Mouse (Mus musculus): ENCODE data around the gene Arpc2. TPM values are rescaled to one million over a fixed set of nuclear protein-coding genes. Genes with fewer than 3 reads are reported as not detected.

Arpc2 gene
- polyA plus RNA-seq, 1 experiment from 2014 or later, result 406 TPM

DNA sequence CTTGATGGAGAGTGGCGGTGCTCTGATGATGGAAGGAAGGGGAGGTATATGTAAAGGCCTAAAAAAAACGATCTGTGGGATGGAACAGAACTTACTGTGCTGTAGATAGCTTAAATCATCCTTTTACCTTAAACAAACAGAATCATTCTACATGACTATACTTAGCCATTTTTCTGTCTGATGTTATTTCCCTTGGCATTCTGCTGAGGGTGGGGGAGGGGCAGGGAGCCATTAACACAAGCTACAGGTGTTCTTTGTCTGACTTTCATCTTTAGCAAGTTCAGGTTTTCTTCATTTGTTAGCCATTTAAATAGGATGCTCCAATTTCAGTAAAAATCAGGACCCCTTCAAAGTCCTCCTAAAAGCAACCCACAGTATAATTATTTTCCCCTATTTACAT, 9.6 kb downstream of the Arpc2 start:
- Histone ChIP-seq H3K4me3 (ENCODE audit: low read depth, low read length) (no peak overlapping the region), H3K27ac (ENCODE audit: low read length) (no peak overlapping the region), H3K36me3 (ENCODE audit: control insufficient read depth, insufficient read depth, low read length) (peaks cover 21% of the 10 kb centered on the region), H3K9me3 (ENCODE audit: control insufficient read depth, low read depth, low read length) (no peaks in the 10 kb centered on the region), H3K4me1 (ENCODE audit: control insufficient read depth, insufficient read depth, low read length) (peaks cover 16% of the 10 kb centered on the region), H3K9ac (replicated peaks; ENCODE audit: low read depth, low read length) (no peak overlapping the region), H3K27me3 (ENCODE audit: control insufficient read depth, insufficient read depth, low read length) (no peaks in the 10 kb centered on the region), H3K4me2 (replicated peaks; ENCODE audit: low read depth, low read length) (no peak overlapping the region)
- WGBS, result 51% methylated on average over 2 of the region's 2 CpGs
- ATAC-seq (ENCODE audit: insufficient number of reproducible peaks, insufficient read depth, low FRiP score, low read depth), result no peak

DNA sequence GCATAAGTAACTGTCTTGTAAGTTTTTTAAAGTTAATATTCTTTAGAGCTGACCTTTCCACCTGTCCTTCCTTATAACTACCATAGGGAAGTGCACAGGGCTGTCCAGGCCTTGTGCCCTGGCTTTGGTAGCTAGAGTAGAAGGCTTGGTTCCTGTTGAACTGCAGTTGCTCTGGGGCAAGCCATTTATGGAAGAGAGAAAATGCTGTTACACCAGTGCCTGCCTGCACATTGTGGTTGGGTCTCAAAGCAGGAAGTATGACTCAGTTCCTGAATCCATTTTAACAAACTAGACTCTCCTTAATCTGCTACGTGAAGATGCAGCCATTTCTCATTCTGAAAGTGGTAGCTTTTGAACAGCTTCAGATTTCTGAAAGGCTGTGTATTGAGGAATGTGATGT, 12.9 kb downstream of the Arpc2 start:
- peaks cover 13% of the 10 kb centered on the region; the same call in 1 of the 2 replicates for H3K4me1 ChIP-seq (ENCODE audit: control insufficient read depth, insufficient read depth, low read length)
- no peak overlapping the region for H3K4me2 ChIP-seq (replicated peaks; ENCODE audit: low read depth, low read length)
- no peak overlapping the region for H3K4me3 ChIP-seq (ENCODE audit: low read depth, low read length)
- H3K27ac ChIP-seq (ENCODE audit: low read length), result peak overlapping the region; percentile 62; the same call in 1 of the 2 replicates
- WGBS, result 38% methylated on average over 1 of the region's 1 CpGs
- H3K9ac ChIP-seq (replicated peaks; ENCODE audit: low read depth, low read length), result no peak overlapping the region
- no peaks in the 10 kb centered on the region for H3K9me3 ChIP-seq (ENCODE audit: control insufficient read depth, low read depth, low read length)
- ATAC-seq (ENCODE audit: insufficient number of reproducible peaks, insufficient read depth, low FRiP score, low read depth), result 0 out of 2 replicates have a peak, but pooled peaks have one; percentile 23
- H3K27me3 ChIP-seq (ENCODE audit: control insufficient read depth, insufficient read depth, low read length), result no peaks in the 10 kb centered on the region
- peaks cover 52% of the 10 kb centered on the region for H3K36me3 ChIP-seq (ENCODE audit: control insufficient read depth, insufficient read depth, low read length)

DNA sequence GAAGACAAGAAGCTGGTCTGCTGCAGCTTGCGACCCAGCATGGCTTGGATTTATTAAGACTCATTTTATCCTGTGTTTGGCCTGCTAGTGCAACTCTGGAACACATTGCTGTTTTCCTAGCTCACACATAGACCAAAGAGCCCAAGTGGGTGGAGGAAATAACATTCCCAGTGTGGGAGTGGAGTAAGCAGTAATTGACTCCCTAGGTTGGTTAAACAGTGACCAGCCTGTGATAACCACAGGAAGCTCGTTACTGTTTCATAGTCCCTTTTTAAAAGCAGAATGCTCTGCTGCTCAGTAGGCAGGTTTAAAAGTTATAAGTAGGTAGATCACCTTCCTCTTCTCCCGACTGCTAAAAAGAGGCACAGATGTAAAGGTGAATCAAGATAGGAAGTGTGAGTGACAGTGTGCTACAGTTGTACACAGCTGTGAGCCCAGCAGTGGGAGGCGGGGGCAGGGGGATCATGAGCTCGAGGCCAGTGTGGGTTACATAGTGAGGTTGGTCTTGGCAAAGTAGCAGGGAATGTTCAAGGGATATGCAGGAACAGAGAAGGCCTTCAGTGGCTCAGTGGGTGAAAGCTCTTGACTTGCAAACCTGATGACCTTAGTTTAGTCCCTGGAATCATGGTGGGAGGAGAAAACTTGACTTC, 13.6 kb downstream of the Arpc2 start:
- Histone ChIP-seq H3K36me3 (ENCODE audit: control insufficient read depth, insufficient read depth, low read length) (peaks cover 59% of the 10 kb centered on the region), H3K27me3 (ENCODE audit: control insufficient read depth, insufficient read depth, low read length) (no peaks in the 10 kb centered on the region), H3K9me3 (ENCODE audit: control insufficient read depth, low read depth, low read length) (no peaks in the 10 kb centered on the region), H3K27ac (ENCODE audit: low read length) (peak overlapping the region; percentile 62; the same call in 1 of the 2 replicates), H3K4me2 (replicated peaks; ENCODE audit: low read depth, low read length) (no peak overlapping the region), H3K4me1 (ENCODE audit: control insufficient read depth, insufficient read depth, low read length) (peaks cover 6% of the 10 kb centered on the region; the same call in 1 of the 2 replicates), H3K4me3 (ENCODE audit: low read depth, low read length) (no peak overlapping the region), H3K9ac (replicated peaks; ENCODE audit: low read depth, low read length) (no peak overlapping the region)
- WGBS, result 65% methylated on average over 5 of the region's 5 CpGs
- ATAC-seq (ENCODE audit: insufficient number of reproducible peaks, insufficient read depth, low FRiP score, low read depth), result peak; percentile 58; the same call in 1 of the 2 replicates

DNA sequence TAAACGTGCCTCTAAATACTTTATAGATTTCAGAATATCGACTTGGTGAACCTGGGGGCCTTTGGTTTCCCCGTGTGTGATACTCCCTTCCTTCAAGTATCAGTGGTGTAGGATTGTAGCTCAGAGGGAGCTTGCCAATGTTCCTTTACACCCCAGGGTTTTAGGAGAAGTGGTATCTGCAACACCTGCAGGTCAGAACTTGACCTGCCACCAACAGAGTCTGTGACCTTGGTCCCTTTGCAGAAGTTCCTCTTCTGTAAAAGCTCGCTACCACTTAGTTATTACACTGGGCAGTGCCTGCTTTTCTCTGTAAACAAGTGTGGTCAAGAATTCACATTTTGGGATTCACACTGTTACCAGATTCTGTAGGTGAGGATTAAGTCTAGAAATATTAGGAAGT, 14.2 kb downstream of the Arpc2 start:
- Histone ChIP-seq H3K9me3 (ENCODE audit: control insufficient read depth, low read depth, low read length) (no peaks in the 10 kb centered on the region), H3K27ac (ENCODE audit: low read length) (no peak overlapping the region; the same call in 1 of the 2 replicates), H3K4me3 (ENCODE audit: low read depth, low read length) (no peak overlapping the region), H3K4me2 (replicated peaks; ENCODE audit: low read depth, low read length) (no peak overlapping the region), H3K9ac (replicated peaks; ENCODE audit: low read depth, low read length) (no peak overlapping the region), H3K27me3 (ENCODE audit: control insufficient read depth, insufficient read depth, low read length) (no peaks in the 10 kb centered on the region), H3K4me1 (ENCODE audit: control insufficient read depth, insufficient read depth, low read length) (0 out of 2 replicates have a peak, but pooled peaks cover 6% of the 10 kb centered on the region), H3K36me3 (ENCODE audit: control insufficient read depth, insufficient read depth, low read length) (peaks cover 63% of the 10 kb centered on the region)
- 89% methylated on average over 4 of the region's 4 CpGs for WGBS
- ATAC-seq (ENCODE audit: insufficient number of reproducible peaks, insufficient read depth, low FRiP score, low read depth), result no peak

DNA sequence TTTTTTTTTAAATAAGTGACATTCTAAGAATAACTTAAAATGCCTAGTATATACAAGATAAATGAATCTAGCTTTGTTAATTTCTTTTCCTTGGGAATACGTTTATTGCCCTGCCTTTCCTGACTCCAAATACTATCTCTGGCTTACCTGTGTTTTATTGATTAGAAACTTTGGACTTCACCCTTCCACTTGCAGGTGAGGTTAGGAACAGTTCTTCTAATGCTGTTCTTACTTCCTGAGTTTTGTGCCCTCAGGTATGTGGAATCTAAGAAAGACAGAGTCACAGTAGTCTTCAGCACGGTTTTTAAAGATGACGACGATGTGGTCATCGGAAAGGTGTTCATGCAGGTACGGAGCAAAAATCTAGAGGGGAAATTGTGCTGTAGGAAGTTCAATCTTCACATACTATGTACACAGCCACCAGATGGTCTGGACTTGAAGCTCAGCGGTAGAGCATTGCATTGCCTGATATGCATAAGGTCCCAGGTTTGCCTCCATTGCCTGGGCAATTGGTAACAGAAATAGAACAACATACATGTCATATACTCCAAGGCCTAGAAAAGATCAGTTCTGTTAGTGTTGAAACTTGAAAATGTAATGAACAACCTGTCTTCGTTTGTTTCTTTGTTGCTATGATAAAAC, 19.9 kb downstream of the Arpc2 start:
- ATAC-seq (ENCODE audit: insufficient number of reproducible peaks, insufficient read depth, low FRiP score, low read depth), result no peak
- Histone ChIP-seq H3K36me3 (ENCODE audit: control insufficient read depth, insufficient read depth, low read length) (peaks cover 82% of the 10 kb centered on the region), H3K9ac (replicated peaks; ENCODE audit: low read depth, low read length) (no peak overlapping the region), H3K27ac (ENCODE audit: low read length) (no peak overlapping the region), H3K4me2 (replicated peaks; ENCODE audit: low read depth, low read length) (no peak overlapping the region), H3K4me3 (ENCODE audit: low read depth, low read length) (no peak overlapping the region), H3K27me3 (ENCODE audit: control insufficient read depth, insufficient read depth, low read length) (no peaks in the 10 kb centered on the region), H3K4me1 (ENCODE audit: control insufficient read depth, insufficient read depth, low read length) (no peaks in the 10 kb centered on the region), H3K9me3 (ENCODE audit: control insufficient read depth, low read depth, low read length) (no peaks in the 10 kb centered on the region)
- 93% methylated on average over 8 of the region's 8 CpGs for WGBS

DNA sequence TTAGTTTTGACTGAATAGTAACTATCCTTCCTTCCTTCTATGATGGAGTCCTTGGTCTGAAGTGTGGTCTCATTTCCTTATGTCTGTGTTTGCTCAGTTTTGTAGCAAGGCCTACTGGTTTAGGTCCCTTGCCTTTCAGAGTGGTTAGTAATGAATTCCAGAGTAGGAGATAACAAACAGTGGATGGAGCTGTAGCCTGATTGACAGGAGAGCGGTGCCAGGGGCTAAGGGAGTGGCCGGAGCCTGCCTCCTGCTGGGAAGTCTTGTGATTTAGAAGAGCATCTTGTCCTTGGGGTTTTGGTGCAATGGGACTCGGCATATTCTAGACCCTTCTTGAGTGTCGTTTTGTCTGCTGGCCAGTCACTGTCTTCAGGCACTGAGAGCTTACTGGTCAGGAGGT, 20.9 kb downstream of the Arpc2 start:
- Histone ChIP-seq H3K27me3 (ENCODE audit: control insufficient read depth, insufficient read depth, low read length) (no peaks in the 10 kb centered on the region), H3K4me3 (ENCODE audit: low read depth, low read length) (no peak overlapping the region), H3K4me2 (replicated peaks; ENCODE audit: low read depth, low read length) (no peak overlapping the region), H3K9ac (replicated peaks; ENCODE audit: low read depth, low read length) (no peak overlapping the region), H3K9me3 (ENCODE audit: control insufficient read depth, low read depth, low read length) (no peaks in the 10 kb centered on the region), H3K4me1 (ENCODE audit: control insufficient read depth, insufficient read depth, low read length) (no peaks in the 10 kb centered on the region), H3K36me3 (ENCODE audit: control insufficient read depth, insufficient read depth, low read length) (peaks cover 77% of the 10 kb centered on the region), H3K27ac (ENCODE audit: low read length) (no peak overlapping the region)
- no peak for ATAC-seq (ENCODE audit: insufficient number of reproducible peaks, insufficient read depth, low FRiP score, low read depth)
- 80% methylated on average over 4 of the region's 4 CpGs for WGBS

DNA sequence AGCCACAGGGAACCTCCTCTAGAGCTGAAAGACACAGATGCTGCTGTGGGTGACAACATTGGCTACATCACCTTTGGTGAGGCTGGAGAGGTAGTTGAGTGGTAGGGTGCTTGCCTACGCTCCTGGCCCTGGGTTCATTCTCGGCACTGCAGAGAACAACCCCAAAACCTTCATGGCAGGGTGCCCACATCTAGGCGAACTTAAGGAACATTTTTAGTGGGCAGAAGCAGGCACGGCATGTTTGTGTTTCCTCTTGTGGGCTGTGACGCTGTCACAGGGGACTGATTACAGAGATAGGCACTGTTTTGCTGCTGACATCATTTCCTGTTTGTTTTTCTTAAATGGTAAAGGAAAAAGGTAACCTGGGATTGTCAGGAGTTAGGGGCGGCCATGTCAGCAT, 26.6 kb downstream of the Arpc2 start:
- 90% methylated on average over 6 of the region's 6 CpGs for WGBS
- Histone ChIP-seq H3K4me2 (replicated peaks; ENCODE audit: low read depth, low read length) (no peak overlapping the region), H3K9me3 (ENCODE audit: control insufficient read depth, low read depth, low read length) (no peaks in the 10 kb centered on the region), H3K9ac (replicated peaks; ENCODE audit: low read depth, low read length) (no peak overlapping the region), H3K4me1 (ENCODE audit: control insufficient read depth, insufficient read depth, low read length) (no peaks in the 10 kb centered on the region), H3K4me3 (ENCODE audit: low read depth, low read length) (no peak overlapping the region), H3K27me3 (ENCODE audit: control insufficient read depth, insufficient read depth, low read length) (no peaks in the 10 kb centered on the region), H3K36me3 (ENCODE audit: control insufficient read depth, insufficient read depth, low read length) (peaks cover 79% of the 10 kb centered on the region), H3K27ac (ENCODE audit: low read length) (no peak overlapping the region)
- no peak for ATAC-seq (ENCODE audit: insufficient number of reproducible peaks, insufficient read depth, low FRiP score, low read depth)

DNA sequence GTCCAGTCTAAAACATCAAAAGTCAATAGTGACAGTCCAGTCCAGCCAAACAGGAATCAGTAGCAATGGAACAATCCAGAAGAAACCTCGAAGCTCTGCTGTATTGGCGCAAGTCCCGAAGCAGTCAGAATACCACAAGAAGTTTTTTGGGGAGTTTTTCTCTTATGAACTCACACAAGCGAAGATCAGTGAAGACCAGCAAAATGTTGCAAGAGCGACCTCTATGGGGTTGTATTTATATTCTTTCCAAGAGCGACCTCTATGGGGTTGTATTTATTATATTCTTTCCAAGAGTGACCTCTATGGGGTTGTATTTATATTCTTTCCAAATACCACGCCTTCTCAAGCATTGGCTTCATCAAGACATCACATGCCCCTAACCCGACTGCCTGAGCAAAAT, 32.9 kb downstream of the Arpc2 start:
- H3K27me3 ChIP-seq (ENCODE audit: control insufficient read depth, insufficient read depth, low read length), result no peaks in the 10 kb centered on the region
- H3K9ac ChIP-seq (replicated peaks; ENCODE audit: low read depth, low read length), result no peak overlapping the region
- WGBS, result 84% methylated on average over 8 of the region's 8 CpGs
- no peak overlapping the region for H3K4me3 ChIP-seq (ENCODE audit: low read depth, low read length)
- H3K27ac ChIP-seq (ENCODE audit: low read length), result no peak overlapping the region
- H3K9me3 ChIP-seq (ENCODE audit: control insufficient read depth, low read depth, low read length), result no peaks in the 10 kb centered on the region
- no peak for ATAC-seq (ENCODE audit: insufficient number of reproducible peaks, insufficient read depth, low FRiP score, low read depth)
- no peak overlapping the region for H3K4me2 ChIP-seq (replicated peaks; ENCODE audit: low read depth, low read length)
- H3K36me3 ChIP-seq (ENCODE audit: control insufficient read depth, insufficient read depth, low read length), result peaks cover 49% of the 10 kb centered on the region
- peaks cover 13% of the 10 kb centered on the region; the same call in 1 of the 2 replicates for H3K4me1 ChIP-seq (ENCODE audit: control insufficient read depth, insufficient read depth, low read length)
